Mouse (Mus musculus) cerebral cortex, adult 2 months (tissue): ENCODE data around the gene Tekt1.

Source experiments
- WGBS: fragments of 180-500 bp; shearing (Covaris S2); methylation state at CpG from one replicate; pipeline ENCODE4 v1.1.7; 2018; 5-methylcytosine and 5-hydroxymethylcytosine counted together

Gene Tekt1

GRCm38 (mm10) chr11:72389407-72390142 lies 27.3 kb upstream of the Tekt1 start:
- WGBS = 85% methylated on average over 7 of the region's 7 CpGs

GRCm38 (mm10) chr11:72388113-72388529 lies 25.9 kb upstream of the Tekt1 start:
- 95% methylated on average over 6 of the region's 6 CpGs for WGBS

GRCm38 (mm10) chr11:72379351-72379750 lies 17.1 kb upstream of the Tekt1 start:
- 94% methylated on average over 4 of the region's 4 CpGs for WGBS

- WGBS = 67% methylated on average over 7 of the region's 7 CpGs
These were observed 16.0 kb upstream of the Tekt1 start for GRCm38 (mm10) chr11:72378222-72378621.

GRCm38 (mm10) chr11:72376562-72376961 lies 14.3 kb upstream of the Tekt1 start:
- WGBS = 79% methylated on average over 2 of the region's 2 CpGs

- WGBS = 22% methylated on average over 12 of the region's 12 CpGs
These were observed 7.8 kb upstream of the Tekt1 start for GRCm38 (mm10) chr11:72369904-72370672.

GRCm38 (mm10) chr11:72367934-72368674 lies 5.9 kb upstream of the Tekt1 start:
- WGBS = 61% methylated on average over 11 of the region's 11 CpGs

- WGBS = 93% methylated on average over 9 of the region's 9 CpGs
These were observed 3.9 kb upstream of the Tekt1 start for GRCm38 (mm10) chr11:72366126-72366525.

- WGBS = 95% methylated on average over 5 of the region's 5 CpGs
These were observed 2.3 kb upstream of the Tekt1 start for GRCm38 (mm10) chr11:72364526-72364925.

- 75% methylated on average over 8 of the region's 8 CpGs for WGBS
These were observed 1.4 kb upstream of the Tekt1 start for GRCm38 (mm10) chr11:72363523-72364240.

GRCm38 (mm10) chr11:72361385-72362346 lies 576 bp downstream of the Tekt1 start:
- WGBS = 10% methylated on average over 42 of the region's 42 CpGs

GRCm38 (mm10) chr11:72354971-72355728 lies 7.1 kb downstream of the Tekt1 start:
- 26% methylated on average over 20 of the region's 20 CpGs for WGBS

GRCm38 (mm10) chr11:72353186-72353585 lies 9.1 kb downstream of the Tekt1 start:
- WGBS = 89% methylated on average over 3 of the region's 3 CpGs

- WGBS = 77% methylated on average over 1 of the region's 1 CpGs
These were observed 10.0 kb downstream of the Tekt1 start for GRCm38 (mm10) chr11:72352272-72352671.

GRCm38 (mm10) chr11:72349652-72350051 lies 12.6 kb downstream of the Tekt1 start:
- 67% methylated on average over 4 of the region's 4 CpGs for WGBS

GRCm38 (mm10) chr11:72349016-72349415 lies 13.2 kb downstream of the Tekt1 start:
- WGBS = 32% methylated on average over 8 of the region's 8 CpGs

- WGBS = 38% methylated on average over 10 of the region's 10 CpGs
These were observed 13.7 kb downstream of the Tekt1 start for GRCm38 (mm10) chr11:72348563-72348962.

GRCm38 (mm10) chr11:72344486-72344885 lies 17.8 kb downstream of the Tekt1 start:
- WGBS = 91% methylated on average over 11 of the region's 11 CpGs

- WGBS = 38% methylated on average over 8 of the region's 8 CpGs
These were observed 18.3 kb downstream of the Tekt1 start for GRCm38 (mm10) chr11:72343904-72344303.

- WGBS = 88% methylated on average over 5 of the region's 5 CpGs
These were observed 19.0 kb downstream of the Tekt1 start for GRCm38 (mm10) chr11:72343238-72343625.
